Mouse (Mus musculus) adrenal gland, adult 2 months (tissue): ENCODE results near the gene Pex6. TPM values are rescaled to one million over a fixed set of nuclear protein-coding genes. Genes with fewer than 3 reads are reported as not detected.

ENCODE experiments used
- DNase-seq: peaks from one replicate; pipeline ENCODE4 v3.0.0; 2021
- polyA plus RNA-seq: library from polyadenylated mRNA; depleted of rRNA; stranded (reverse); fragments of >200 nt; gene quantifications from 2 replicates; pipeline ENCODE4 v1.2.3, GENCODE M21; 2012; rRNA removed
- total RNA-seq, 2 experiments: library from RNA; stranded (reverse); gene quantifications; 2 replicates each; pipeline ENCODE4 v1.2.3; 2021

Pex6 gene
- total and polyA plus RNA-seq, 3 experiments = 49.5 to 167 (median 69.2) TPM

DNA sequence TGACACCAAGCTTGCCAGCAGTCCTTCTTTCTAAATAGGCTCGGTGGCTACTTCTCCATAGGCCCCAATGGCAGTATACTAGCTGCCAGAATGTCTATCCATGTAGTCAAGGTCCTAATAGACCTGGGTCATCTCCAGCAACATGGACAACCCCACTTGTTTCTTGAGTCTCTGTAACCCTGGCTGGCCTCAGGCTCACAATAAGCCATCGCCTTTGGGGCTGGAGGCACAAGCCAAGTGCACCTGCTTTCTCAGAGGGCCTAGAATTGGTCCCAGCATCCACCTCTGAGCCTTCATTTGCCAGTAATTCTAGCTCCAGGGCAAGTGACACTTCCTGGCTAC lies 62.8 kb downstream of the Pex6 start:
- no peak for DNase-seq

DNA sequence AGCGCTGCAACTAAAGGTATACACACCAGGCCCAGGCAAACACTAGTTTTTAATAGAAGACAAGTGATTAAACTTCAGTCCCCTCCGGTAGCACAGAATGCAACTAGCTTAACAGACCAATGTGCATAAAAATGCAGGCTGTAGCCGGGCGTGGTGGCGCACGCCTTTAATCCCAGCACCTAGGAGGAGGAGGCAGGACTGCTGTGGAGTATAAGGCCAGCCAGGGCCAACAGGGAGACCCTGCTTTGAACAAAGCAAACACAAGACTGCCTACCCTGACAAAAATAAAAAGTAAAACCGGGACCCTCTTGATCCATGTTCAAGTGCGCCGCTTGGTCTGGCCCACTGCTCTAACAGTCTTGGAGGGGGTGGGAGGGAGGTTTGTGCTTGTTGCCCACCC lies 63.8 kb downstream of the Pex6 start:
- DNase-seq = no peak

Other genes with a start within 250 kb of the Pex6 start
- gene Ttbk1, start 223.8 kb upstream of the Pex6 start, total RNA-seq = under 1 TPM; 0.52 to 0.69 TPM
- 0.53 and 0.70 TPM in 2 replicates for gene Ttbk1, start 223.8 kb upstream of the Pex6 start, polyA plus RNA-seq
- 1 to 10 TPM; 3.7 to 6.1 TPM for gene Dnph1, start 214.8 kb upstream of the Pex6 start, total RNA-seq
- gene Dnph1, start 214.8 kb upstream of the Pex6 start, polyA plus RNA-seq = 3.6 and 3.7 TPM in 2 replicates
- 10 to 100 TPM; 20.0 to 23.1 TPM for gene Cul9, start 165.1 kb upstream of the Pex6 start, total RNA-seq
- 42.3 and 48.0 TPM in 2 replicates for gene Cul9, start 165.1 kb upstream of the Pex6 start, polyA plus RNA-seq
- gene Srf, start 155.3 kb upstream of the Pex6 start, total RNA-seq = 10 to 100 TPM; 35.6 to 45.2 TPM
- 178 and 199 TPM in 2 replicates for gene Srf, start 155.3 kb upstream of the Pex6 start, polyA plus RNA-seq
- gene Ptk7, start 82.0 kb upstream of the Pex6 start, total RNA-seq = 1 to 10 TPM; 4.6 to 8.0 TPM
- gene Ptk7, start 82.0 kb upstream of the Pex6 start, polyA plus RNA-seq = 8.6 and 9.2 TPM in 2 replicates
- gene Klc4, start 65.4 kb upstream of the Pex6 start, total RNA-seq = 10 to 100 TPM; 40.9 to 43.1 TPM
- 25.7 and 29.7 TPM in 2 replicates for gene Klc4, start 65.4 kb upstream of the Pex6 start, polyA plus RNA-seq
- 100 to 1,000 TPM in 1 of 2 experiments, 10 to 100 TPM in 1; 82.9 to 113 TPM for gene Mrpl2, start 65.2 kb upstream of the Pex6 start, total RNA-seq
- gene Mrpl2, start 65.2 kb upstream of the Pex6 start, polyA plus RNA-seq = 343 and 456 TPM in 2 replicates
- 10 to 100 TPM; 28.6 to 36.3 TPM for gene Cul7, start 61.1 kb upstream of the Pex6 start, total RNA-seq
- 52.6 and 53.3 TPM in 2 replicates for gene Cul7, start 61.1 kb upstream of the Pex6 start, polyA plus RNA-seq
- gene Rrp36, start 37.1 kb upstream of the Pex6 start, total RNA-seq = 10 to 100 TPM; 24.2 to 28.5 TPM
- 21.7 and 23.8 TPM in 2 replicates for gene Rrp36, start 37.1 kb upstream of the Pex6 start, polyA plus RNA-seq
- 100 to 1,000 TPM; 106 to 114 TPM for gene Mea1, start 32.7 kb upstream of the Pex6 start, total RNA-seq
- gene Mea1, start 32.7 kb upstream of the Pex6 start, polyA plus RNA-seq = 44.9 and 50.8 TPM in 2 replicates
- gene Klhdc3, start 30.5 kb upstream of the Pex6 start, total RNA-seq = 10 to 100 TPM; 57.5 to 64.0 TPM
- gene Klhdc3, start 30.5 kb upstream of the Pex6 start, polyA plus RNA-seq = 78.2 and 100 TPM in 2 replicates
- gene Ppp2r5d, start 6.4 kb upstream of the Pex6 start, total RNA-seq = 10 to 100 TPM; 42.6 to 50.3 TPM
- gene Ppp2r5d, start 6.4 kb upstream of the Pex6 start, polyA plus RNA-seq = 44.2 and 46.1 TPM in 2 replicates
- gene Gnmt, start 17.7 kb downstream of the Pex6 start, total RNA-seq = 1 to 10 TPM; 1.2 to 6.5 TPM
- 1.0 and 4.0 TPM in 2 replicates for gene Gnmt, start 17.7 kb downstream of the Pex6 start, polyA plus RNA-seq
- 10 to 100 TPM; 53.7 to 59.5 TPM for gene Cnpy3, start 40.8 kb downstream of the Pex6 start, total RNA-seq
- 53.9 and 56.7 TPM in 2 replicates for gene Cnpy3, start 40.8 kb downstream of the Pex6 start, polyA plus RNA-seq
- gene Ptcra, start 52.2 kb downstream of the Pex6 start, total RNA-seq = not detected
- 0.27 TPM in 1 of 2 replicates, not detected in the other for gene Ptcra, start 52.2 kb downstream of the Pex6 start, polyA plus RNA-seq
- 10 to 100 TPM; 73.1 to 74.1 TPM for gene 2310039H08Rik, start 61.2 kb downstream of the Pex6 start, total RNA-seq
- gene 2310039H08Rik, start 61.2 kb downstream of the Pex6 start, polyA plus RNA-seq = 296 and 305 TPM in 2 replicates
- gene Rpl7l1, start 71.2 kb downstream of the Pex6 start, total RNA-seq = 10 to 100 TPM; 74.6 to 85.9 TPM
- 6.5 and 8.0 TPM in 2 replicates for gene Rpl7l1, start 71.2 kb downstream of the Pex6 start, polyA plus RNA-seq
- 10 to 100 TPM; 22.6 to 25.1 TPM for gene Bicral, start 147.0 kb downstream of the Pex6 start, total RNA-seq
- gene Bicral, start 147.0 kb downstream of the Pex6 start, polyA plus RNA-seq = 6.1 and 7.7 TPM in 2 replicates
- gene Tbcc, start 179.2 kb downstream of the Pex6 start, total RNA-seq = 10 to 100 TPM; 13.1 to 23.8 TPM
- gene Tbcc, start 179.2 kb downstream of the Pex6 start, polyA plus RNA-seq = 17.2 and 18.5 TPM in 2 replicates
- not detected for gene Prph2, start 199.0 kb downstream of the Pex6 start, total RNA-seq
- not detected in 2 replicates for gene Prph2, start 199.0 kb downstream of the Pex6 start, polyA plus RNA-seq